Mouse (Mus musculus): ENCODE results near the gene Pdcd1.

- TF ChIP-seq CTCF (conservative IDR thresholded peaks at IDR 0.05; ENCODE audit: low read length) (no peak), POU5F1 (IDR thresholded peaks at IDR 0.05; ENCODE audit: borderline replicate concordance, low read length) (no peak)
Observed at GRCm38 (mm10) chr1:93988786-93989185, 63.6 kb downstream of the Pdcd1 start.

All from E14TG2a.4 (cell line).